In genomic region chr8:60889131-60889842, GRCm38 (mm10) we compare ENCODE assay signal across 8 mouse cellular contexts. TPM values are rescaled to one million over a fixed set of nuclear protein-coding genes. Genes with fewer than 3 reads are reported as not detected.
DNase-seq lines count a peak whose midpoint lies in the region; ATAC-seq and TF ChIP-seq lines count a peak whose summit lies in the region.

No protein-coding gene starts in this region.

- no peak overlapping the region for H3K9ac ChIP-seq in heart, postnatal 0 days (replicated peaks; ENCODE audit: low read depth, low read length)
- no peak overlapping the region for H3K9ac ChIP-seq in heart, adult 2 months (ENCODE audit: low read depth, low read length)
- no peak overlapping the region for H3K9ac ChIP-seq in embryonic facial prominence, embryonic 12.5 days
- H3K9ac ChIP-seq in intestine, embryonic 14.5 days (ENCODE audit: low read length) = no peak overlapping the region
- no peak overlapping the region for H3K9ac ChIP-seq in midbrain, embryonic 16.5 days (ENCODE audit: low read depth, low read length)

- peaks cover 12% of the 10 kb centered on the region for H3K4me1 ChIP-seq in heart, postnatal 0 days (ENCODE audit: control insufficient read depth, insufficient read depth)
- H3K4me1 ChIP-seq in heart, adult 2 months (ENCODE audit: control insufficient read depth, insufficient read depth, low read length) = peaks cover 4% of the 10 kb centered on the region
- H3K4me1 ChIP-seq in embryonic facial prominence, embryonic 12.5 days = peaks cover 10% of the 10 kb centered on the region
- H3K4me1 ChIP-seq in intestine, embryonic 14.5 days (replicated peaks; ENCODE audit: control insufficient read depth, insufficient read depth, low read length) = peaks cover 11% of the 10 kb centered on the region
- peaks cover 20% of the 10 kb centered on the region for H3K4me1 ChIP-seq in midbrain, embryonic 16.5 days (ENCODE audit: control insufficient read depth, insufficient read depth, low read length)

- no peak overlapping the region for H3K4me3 ChIP-seq in heart, postnatal 0 days (ENCODE audit: low read depth, low read length)
- no peak overlapping the region; the same call in 1 of the 2 replicates for H3K4me3 ChIP-seq in heart, adult 2 months
- no peak overlapping the region for H3K4me3 ChIP-seq in embryonic facial prominence, embryonic 12.5 days
- H3K4me3 ChIP-seq in intestine, embryonic 14.5 days (ENCODE audit: low read depth, low read length) = no peak overlapping the region
- H3K4me3 ChIP-seq in midbrain, embryonic 16.5 days (ENCODE audit: low read depth, low read length) = no peak overlapping the region; the same call in 1 of the 2 replicates

- 68% methylated on average over 11 of the region's 11 CpGs for WGBS in heart, postnatal 0 days
- WGBS in heart, adult 2 months = 76% methylated on average over 11 of the region's 11 CpGs
- 86% methylated on average over 11 of the region's 11 CpGs for WGBS in embryonic facial prominence, embryonic 12.5 days
- WGBS in intestine, embryonic 14.5 days = 86% methylated on average over 11 of the region's 11 CpGs
- WGBS in midbrain, embryonic 16.5 days = 86% methylated on average over 11 of the region's 11 CpGs

- H3K79me2 ChIP-seq in heart, adult 2 months (replicated peaks; ENCODE audit: control insufficient read depth, insufficient read depth, low read length) = peaks cover 2% of the 10 kb centered on the region; the same call in 1 of the 2 replicates

- intact Hi-C loops in heart, adult 2 months (cut with DNase I) = no loop called here

- 0 out of 2 replicates have a peak, but pooled peaks cover 4% of the 10 kb centered on the region for H3K36me3 ChIP-seq in heart, postnatal 0 days (replicated peaks; ENCODE audit: control insufficient read depth, insufficient read depth, low read length)
- H3K36me3 ChIP-seq in heart, adult 2 months (ENCODE audit: control insufficient read depth, insufficient read depth, low read length) = peaks cover 9% of the 10 kb centered on the region
- H3K36me3 ChIP-seq in embryonic facial prominence, embryonic 12.5 days = 0 out of 2 replicates have a peak, but pooled peaks cover 5% of the 10 kb centered on the region
- H3K36me3 ChIP-seq in intestine, embryonic 14.5 days (ENCODE audit: control insufficient read depth, insufficient read depth, low read length) = peaks cover 6% of the 10 kb centered on the region; the same call in 1 of the 2 replicates
- no peaks in the 10 kb centered on the region for H3K36me3 ChIP-seq in midbrain, embryonic 16.5 days (ENCODE audit: control insufficient read depth, insufficient read depth, low read length)

- H3K27me3 ChIP-seq in heart, postnatal 0 days (ENCODE audit: control insufficient read depth, insufficient read depth, low read length) = no peaks in the 10 kb centered on the region
- no peaks in the 10 kb centered on the region for H3K27me3 ChIP-seq in heart, adult 2 months (ENCODE audit: control insufficient read depth, insufficient read depth, low read length)
- no peaks in the 10 kb centered on the region for H3K27me3 ChIP-seq in embryonic facial prominence, embryonic 12.5 days
- no peaks in the 10 kb centered on the region for H3K27me3 ChIP-seq in intestine, embryonic 14.5 days (replicated peaks; ENCODE audit: control insufficient read depth, insufficient read depth, low read length)
- H3K27me3 ChIP-seq in midbrain, embryonic 16.5 days (ENCODE audit: control insufficient read depth, insufficient read depth, low read depth, low read length) = no peaks in the 10 kb centered on the region

- H3K4me2 ChIP-seq in heart, postnatal 0 days (ENCODE audit: low read depth, low read length) = peak overlapping the region; percentile 65; the same call in 1 of the 2 replicates
- peak overlapping the region; percentile 63; the same call in 1 of the 2 replicates for H3K4me2 ChIP-seq in embryonic facial prominence, embryonic 12.5 days (replicated peaks)
- H3K4me2 ChIP-seq in intestine, embryonic 14.5 days (ENCODE audit: low read length) = peak overlapping the region; percentile 68
- H3K4me2 ChIP-seq in midbrain, embryonic 16.5 days (ENCODE audit: low read length) = peak overlapping the region; percentile 83

- H3K27ac ChIP-seq in heart, postnatal 0 days (ENCODE audit: low read depth) = no peak overlapping the region
- no peak overlapping the region for H3K27ac ChIP-seq in heart, adult 2 months
- no peak overlapping the region for H3K27ac ChIP-seq in embryonic facial prominence, embryonic 12.5 days
- H3K27ac ChIP-seq in intestine, embryonic 14.5 days (ENCODE audit: low read depth) = no peak overlapping the region
- H3K27ac ChIP-seq in midbrain, embryonic 16.5 days (ENCODE audit: low read length) = no peak overlapping the region

- H3K9me3 ChIP-seq in heart, postnatal 0 days (replicated peaks; ENCODE audit: control insufficient read depth, low read length) = no peaks in the 10 kb centered on the region
- H3K9me3 ChIP-seq in embryonic facial prominence, embryonic 12.5 days = no peaks in the 10 kb centered on the region
- no peaks in the 10 kb centered on the region for H3K9me3 ChIP-seq in intestine, embryonic 14.5 days (ENCODE audit: control insufficient read depth, low read length)
- no peaks in the 10 kb centered on the region for H3K9me3 ChIP-seq in midbrain, embryonic 16.5 days (replicated peaks; ENCODE audit: control insufficient read depth, low read length, poor library complexity, severe bottlenecking)

- no peak for TF ChIP-seq CTCF in heart, postnatal 0 days (IDR thresholded peaks at IDR 0.05; ENCODE audit: low read depth)
- TF ChIP-seq CTCF in heart, adult 2 months (IDR thresholded peaks at IDR 0.05) = no peak

- TF ChIP-seq POLR2A in heart, adult 2 months (IDR thresholded peaks at IDR 0.05; ENCODE audit: insufficient read depth, low read depth, low read length) = no peak

- no peak for DNase-seq in heart, postnatal 0 days (ENCODE audit: low spot score)
- no peak for DNase-seq in heart, adult 2 months
- no peak for DNase-seq in intestine, embryonic 14.5 days (ENCODE audit: low spot score)
- DNase-seq in embryo, embryonic 10.5 days (ENCODE audit: low spot score) = no peak
- DNase-seq in B cell, adult 2 months = no peak
- no peak for DNase-seq in adrenal gland, adult 8-10 months

- no peak for TF ChIP-seq EP300 in heart, postnatal 0 days (IDR thresholded peaks at IDR 0.05; ENCODE audit: low read depth)
- TF ChIP-seq EP300 in heart, adult 2 months (IDR thresholded peaks at IDR 0.05; ENCODE audit: insufficient read depth, low read depth, low read length) = no peak

- no peak for ATAC-seq in heart, postnatal 0 days (ENCODE audit: insufficient read depth, low read depth)
- no peak for ATAC-seq in embryonic facial prominence, embryonic 12.5 days (ENCODE audit: insufficient number of reproducible peaks, insufficient read depth, low FRiP score, low TSS enrichment)
- no peak for ATAC-seq in intestine, embryonic 14.5 days (replicated peaks; ENCODE audit: low FRiP score, low TSS enrichment, low read depth)
- ATAC-seq in midbrain, embryonic 16.5 days = no peak

RNA-seq across cellular contexts. Expression of gene Hpf1, which starts 0.9 kb away (rescaled TPM):
- total RNA-seq in heart, postnatal 0 days (2014; rRNA removed; ENCODE audit: low replicate concordance) = 9.5 and 12.3 TPM in 2 replicates
- 53.6 and 58.2 TPM in 2 replicates for polyA plus RNA-seq in heart, postnatal 0 days (2015; fragmentation: Nextera tagmentation; extraction: Ambion mirVana)
- total RNA-seq in heart, adult 2 months (2021) = 10 to 100 TPM; 15.5 to 16.0 TPM
- polyA plus RNA-seq in heart, adult 2 months (2012; rRNA removed) = 7.8 and 15.2 TPM in 2 replicates
- 107 and 121 TPM in 2 replicates for polyA plus RNA-seq in embryonic facial prominence, embryonic 12.5 days (2016; fragmentation: Nextera tagmentation; extraction: Ambion mirVana)
- polyA plus RNA-seq in intestine, embryonic 14.5 days (2014; fragmentation: Nextera tagmentation; extraction: Ambion mirVana) = 89.2 and 91.1 TPM in 2 replicates
- 101 and 111 TPM in 2 replicates for polyA plus RNA-seq in midbrain, embryonic 16.5 days (2015; fragmentation: Nextera tagmentation; extraction: Ambion mirVana)
- total RNA-seq in adrenal gland, adult 8-10 months (2022) = 10 to 100 TPM; 19.7 to 29.6 (median 23.2) TPM
